8 mouse cellular contexts compared by ENCODE assay signal in the genomic region with DNA sequence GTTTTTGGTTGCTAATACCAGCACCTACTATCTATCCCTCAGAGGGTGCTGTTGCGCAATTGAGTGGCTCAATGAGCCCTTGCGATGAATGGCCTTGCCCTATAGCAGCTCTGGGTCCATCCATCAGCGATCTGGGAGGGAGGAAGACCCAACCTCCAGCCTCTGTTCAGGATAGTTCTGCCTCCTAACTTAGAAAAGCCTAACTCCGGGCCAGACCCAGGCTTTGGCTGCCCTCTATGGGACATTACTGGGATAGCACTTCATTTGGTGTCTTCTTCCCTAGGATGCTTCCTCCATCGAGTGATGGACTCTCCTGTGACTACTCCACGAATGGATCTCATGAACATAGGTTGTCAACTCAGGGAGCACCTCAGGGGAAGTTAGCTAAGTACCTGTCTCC. TPM values are rescaled to one million over a fixed set of nuclear protein-coding genes. Genes with fewer than 3 reads are reported as not detected.
A peak's percentile ranks its signal among the peaks of the same experiment; 100 is the strongest.
DNase-seq lines count a peak whose midpoint lies in the region; ATAC-seq lines count a peak whose summit lies in the region.
"Had no signal": no experiment of that assay in that cellular context is flagged by ENCODE, and none has a peak within 500 bp of the region (broad histone marks: within the 10 kb centered on the region; RNA-seq: fewer than 3 reads in every experiment).

No protein-coding gene starts in this region.

- no peaks in the 10 kb centered on the region for H3K4me1 ChIP-seq in embryonic facial prominence, embryonic 14.5 days (ENCODE audit: control insufficient read depth, insufficient read depth, low read length)

- no peak overlapping the region for H3K4me2 ChIP-seq in embryonic facial prominence, embryonic 14.5 days (ENCODE audit: low read depth, low read length)

- no peaks in the 10 kb centered on the region for H3K9me3 ChIP-seq in embryonic facial prominence, embryonic 14.5 days (ENCODE audit: control insufficient read depth, low read length)

- peak; percentile 20 for DNase-seq in MN1 (ENCODE audit: low spot score)
- DNase-seq in adrenal gland, postnatal 36 days = peak; percentile 67 to 73
- DNase-seq in embryonic facial prominence, embryonic 14.5 days (ENCODE audit: low spot score) = peak; percentile 70
- peak; percentile 58 to 70 for DNase-seq in heart, postnatal 36 days
- DNase-seq in layer of hippocampus, postnatal 25 days (ENCODE audit: extremely low spot score in 1 of 2, low spot score in 1 of 2) = peak; percentile 53 to 80
- DNase-seq in right cerebral cortex, postnatal 4 days = peak; percentile 75

- H3K27ac ChIP-seq in embryonic facial prominence, embryonic 14.5 days (replicated peaks; ENCODE audit: low read depth, low read length) = no peak overlapping the region
- H3K27ac ChIP-seq: macrophage had no signal

- WGBS in embryonic facial prominence, embryonic 14.5 days = 10% methylated on average over 6 of the region's 6 CpGs

- intact Hi-C loops in heart, postnatal 36 days (cut with DNase I) = loop anchor here (1.0 to 5.0 kb wide), 3 partner anchors 65 to 163 kb away; no protein-coding TSS in a partner anchor

- no peaks in the 10 kb centered on the region for H3K27me3 ChIP-seq in embryonic facial prominence, embryonic 14.5 days (replicated peaks; ENCODE audit: control insufficient read depth, insufficient read depth, low read length)

- H3K36me3 ChIP-seq in embryonic facial prominence, embryonic 14.5 days (ENCODE audit: control insufficient read depth, insufficient read depth, low read length) = no peaks in the 10 kb centered on the region

- no peak overlapping the region for H3K9ac ChIP-seq in embryonic facial prominence, embryonic 14.5 days (ENCODE audit: low read depth, low read length)

- H3K4me3 ChIP-seq in embryonic facial prominence, embryonic 14.5 days (ENCODE audit: low read depth, low read length) = no peak overlapping the region

- peak; percentile 50; the same call in 1 of the 2 replicates for ATAC-seq in embryonic facial prominence, embryonic 14.5 days (ENCODE audit: low read depth)
- ATAC-seq in megakaryocyte, adult 5-6 weeks (ENCODE audit: poor library complexity, severe bottlenecking) = peak; percentile 70

RNA-seq across cellular contexts. Expression of gene Col6a6, which starts 29.8 kb away (rescaled TPM):
- 1 to 10 TPM; 1.6 to 3.3 TPM for total RNA-seq in adrenal gland, postnatal 36 days (2021)
- 7.8 and 8.0 TPM in 2 replicates for polyA plus RNA-seq in embryonic facial prominence, embryonic 14.5 days (2014; fragmentation: Nextera tagmentation; extraction: Ambion mirVana)
- 1 to 10 TPM; 4.0 to 4.4 TPM for total RNA-seq in heart, postnatal 36 days (2021)
- total RNA-seq in layer of hippocampus, postnatal 25 days (2021) = under 1 TPM; 0.37 to 0.40 TPM
- not detected in 2 replicates for total RNA-seq in megakaryocyte, adult 5-6 weeks (2015)
- total RNA-seq in megakaryocyte, adult 5-6 weeks (2017) = not detected in 2 replicates
- polyA plus RNA-seq: macrophage had no signal

Comparison
In these comparisons a context has a peak if more than half of its experiments do, and no peak if none do; other contexts are left out.
1. DNase-seq: peak in every context shown above with its lines; median percentile 75 in right cerebral cortex, postnatal 4 days; 70 in adrenal gland, postnatal 36 days; 70 in embryonic facial prominence, embryonic 14.5 days; 66 in layer of hippocampus, postnatal 25 days; 64 in heart, postnatal 36 days; 20 in MN1.